Mouse (Mus musculus): ENCODE measurements at regions not wholly inside any gene's neighbourhood (a gene's known extent, or its start where the extent isn't known, plus 50 kb on each side); places are given as distances from the start of the nearest gene placed in this dataset.

- Histone ChIP-seq H3K27me3 (ENCODE audit: control insufficient read depth, insufficient read depth, low read length) (no peaks in the 10 kb centered on the region), H3K9me3 (replicated peaks; ENCODE audit: control insufficient read depth, low read length) (no peaks in the 10 kb centered on the region), H3K4me2 (ENCODE audit: low read depth, low read length) (no peak overlapping the region), H3K36me3 (replicated peaks; ENCODE audit: control insufficient read depth, insufficient read depth, low read depth, low read length) (no peaks in the 10 kb centered on the region), H3K4me3 (ENCODE audit: low read depth, low read length) (no peak overlapping the region), H3K27ac (replicated peaks; ENCODE audit: low read depth, low read length) (no peak overlapping the region), H3K4me1 (ENCODE audit: control insufficient read depth, insufficient read depth, low read length) (no peaks in the 10 kb centered on the region), H3K9ac (replicated peaks; ENCODE audit: low read length) (no peak overlapping the region)
- DNase-seq (ENCODE audit: low spot score) (no peak), ATAC-seq (replicated peaks; ENCODE audit: insufficient number of reproducible peaks, low FRiP score, low TSS enrichment, low read depth) (no peak)
- 74% methylated on average over 6 of the region's 6 CpGs for WGBS
These were observed 199.3 kb upstream of the Cited2 start for GRCm38 (mm10) chr10:17523558-17524328.

DNA sequence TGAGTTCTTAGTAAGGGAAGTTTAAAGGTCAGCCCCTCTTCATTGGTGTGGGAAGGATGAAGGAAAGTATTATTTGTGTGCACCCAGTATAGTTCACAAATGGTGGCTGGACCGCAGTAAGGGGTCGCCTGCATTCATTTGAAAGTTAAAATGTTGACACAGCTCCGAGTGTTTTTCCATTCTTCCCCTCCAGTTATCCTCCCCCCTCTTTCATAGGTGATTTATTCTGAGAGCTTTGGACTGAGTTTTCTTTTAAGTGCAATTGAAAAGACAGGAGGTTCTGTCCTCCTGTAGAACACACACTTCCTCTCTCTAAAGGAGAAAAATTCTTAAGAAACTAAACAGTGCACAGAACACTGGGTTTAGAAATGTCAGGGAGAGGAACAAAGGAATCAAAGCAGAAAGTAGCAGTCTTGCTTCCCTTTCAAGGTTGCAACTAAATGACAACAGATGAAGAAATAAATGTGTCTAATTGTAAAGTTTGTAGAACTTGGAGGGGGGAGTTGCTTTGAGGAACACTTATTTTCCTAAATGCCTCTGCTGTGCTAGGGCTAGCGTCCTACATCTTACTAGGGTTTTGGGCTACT lies 195.8 kb upstream of the Cited2 start:
- H3K9ac ChIP-seq (replicated peaks; ENCODE audit: low read length), result no peak overlapping the region
- no peak for DNase-seq (ENCODE audit: low spot score)
- no peak overlapping the region for H3K4me2 ChIP-seq (ENCODE audit: low read depth, low read length)
- no peaks in the 10 kb centered on the region for H3K27me3 ChIP-seq (ENCODE audit: control insufficient read depth, insufficient read depth, low read length)
- H3K27ac ChIP-seq (replicated peaks; ENCODE audit: low read depth, low read length), result no peak overlapping the region
- no peak for ATAC-seq (replicated peaks; ENCODE audit: insufficient number of reproducible peaks, low FRiP score, low TSS enrichment, low read depth)
- no peaks in the 10 kb centered on the region for H3K9me3 ChIP-seq (replicated peaks; ENCODE audit: control insufficient read depth, low read length)
- no peaks in the 10 kb centered on the region for H3K4me1 ChIP-seq (ENCODE audit: control insufficient read depth, insufficient read depth, low read length)
- no peaks in the 10 kb centered on the region for H3K36me3 ChIP-seq (replicated peaks; ENCODE audit: control insufficient read depth, insufficient read depth, low read depth, low read length)
- WGBS, result 65% methylated on average over 4 of the region's 4 CpGs
- H3K4me3 ChIP-seq (ENCODE audit: low read depth, low read length), result no peak overlapping the region

DNA sequence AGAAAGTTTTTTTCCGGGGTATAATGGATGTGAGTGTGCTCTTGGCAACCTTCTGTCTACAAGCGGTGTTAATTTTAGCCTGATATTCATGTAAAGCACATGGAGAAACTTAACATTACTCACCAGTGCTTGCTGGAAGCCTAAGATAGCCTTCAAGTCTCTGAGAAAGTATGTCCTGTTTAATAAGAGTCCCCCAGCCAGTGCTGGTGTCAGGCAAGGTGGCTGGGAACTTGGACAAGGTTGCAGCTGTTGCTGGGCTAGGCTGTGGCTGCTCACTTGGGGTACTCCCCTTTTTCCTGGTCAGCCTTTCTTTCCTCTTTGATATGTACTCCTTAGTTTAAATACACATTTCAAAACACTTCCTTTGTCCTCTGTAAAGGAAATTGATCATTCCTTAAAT lies 194.9 kb upstream of the Cited2 start:
- Histone ChIP-seq H3K4me3 (ENCODE audit: low read depth, low read length) (no peak overlapping the region), H3K4me1 (ENCODE audit: control insufficient read depth, insufficient read depth, low read length) (no peaks in the 10 kb centered on the region), H3K27ac (replicated peaks; ENCODE audit: low read depth, low read length) (no peak overlapping the region), H3K27me3 (ENCODE audit: control insufficient read depth, insufficient read depth, low read length) (no peaks in the 10 kb centered on the region), H3K9ac (replicated peaks; ENCODE audit: low read length) (no peak overlapping the region), H3K9me3 (replicated peaks; ENCODE audit: control insufficient read depth, low read length) (no peaks in the 10 kb centered on the region), H3K4me2 (ENCODE audit: low read depth, low read length) (no peak overlapping the region), H3K36me3 (replicated peaks; ENCODE audit: control insufficient read depth, insufficient read depth, low read depth, low read length) (no peaks in the 10 kb centered on the region)
- ATAC-seq (replicated peaks; ENCODE audit: insufficient number of reproducible peaks, low FRiP score, low TSS enrichment, low read depth) (no peak), DNase-seq (ENCODE audit: low spot score) (no peak)
- WGBS, result 84% methylated on average over 2 of the region's 2 CpGs

GRCm38 (mm10) chr10:17528846-17529245 lies 194.2 kb upstream of the Cited2 start:
- Histone ChIP-seq H3K9ac (replicated peaks; ENCODE audit: low read length) (no peak overlapping the region), H3K4me3 (ENCODE audit: low read depth, low read length) (no peak overlapping the region), H3K27me3 (ENCODE audit: control insufficient read depth, insufficient read depth, low read length) (no peaks in the 10 kb centered on the region), H3K4me1 (ENCODE audit: control insufficient read depth, insufficient read depth, low read length) (no peaks in the 10 kb centered on the region), H3K9me3 (replicated peaks; ENCODE audit: control insufficient read depth, low read length) (no peaks in the 10 kb centered on the region), H3K27ac (replicated peaks; ENCODE audit: low read depth, low read length) (no peak overlapping the region), H3K36me3 (replicated peaks; ENCODE audit: control insufficient read depth, insufficient read depth, low read depth, low read length) (no peaks in the 10 kb centered on the region), H3K4me2 (ENCODE audit: low read depth, low read length) (no peak overlapping the region)
- 84% methylated on average over 6 of the region's 6 CpGs for WGBS
- DNase-seq (ENCODE audit: low spot score), result no peak
- no peak for ATAC-seq (replicated peaks; ENCODE audit: insufficient number of reproducible peaks, low FRiP score, low TSS enrichment, low read depth)

DNA sequence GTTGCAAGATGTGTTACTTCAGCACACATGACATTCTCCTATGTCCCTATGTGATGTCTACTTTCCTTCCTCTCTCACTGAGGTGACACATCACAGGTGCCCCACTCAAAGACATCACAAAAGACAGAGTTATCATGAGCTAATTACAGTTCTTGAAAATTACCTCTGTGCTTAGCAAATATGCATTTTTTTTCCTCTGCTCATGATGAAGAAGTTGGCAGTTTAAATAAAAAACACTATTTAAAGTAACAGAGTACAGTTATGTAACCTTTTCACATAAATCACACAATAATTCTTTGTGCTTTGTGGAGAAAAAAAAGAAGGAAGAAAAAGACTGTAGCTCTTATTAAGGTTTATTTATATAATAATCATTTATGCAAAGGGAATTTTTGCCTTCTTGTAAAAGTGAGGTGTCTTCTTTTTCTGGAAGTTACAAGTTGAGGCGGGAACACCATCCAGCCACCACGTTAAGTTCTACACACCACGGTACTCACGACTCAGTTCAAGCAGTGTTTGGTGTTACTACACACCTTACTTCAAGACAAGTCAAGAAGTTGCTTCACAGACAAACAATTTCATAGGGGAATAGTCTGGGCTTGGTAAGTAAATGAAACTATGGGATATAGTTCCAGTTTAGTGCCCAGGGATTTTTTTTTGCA lies 193.0 kb upstream of the Cited2 start:
- DNase-seq (ENCODE audit: low spot score) (no peak), ATAC-seq (replicated peaks; ENCODE audit: insufficient number of reproducible peaks, low FRiP score, low TSS enrichment, low read depth) (no peak)
- no peaks in the 10 kb centered on the region for H3K4me1 ChIP-seq (ENCODE audit: control insufficient read depth, insufficient read depth, low read length)
- no peaks in the 10 kb centered on the region for H3K9me3 ChIP-seq (replicated peaks; ENCODE audit: control insufficient read depth, low read length)
- no peaks in the 10 kb centered on the region for H3K27me3 ChIP-seq (ENCODE audit: control insufficient read depth, insufficient read depth, low read length)
- 89% methylated on average over 4 of the region's 4 CpGs for whole genome bisulfite sequencing
- no peak overlapping the region for H3K27ac ChIP-seq (replicated peaks; ENCODE audit: low read depth, low read length)
- no peaks in the 10 kb centered on the region for H3K36me3 ChIP-seq (replicated peaks; ENCODE audit: control insufficient read depth, insufficient read depth, low read depth, low read length)
- H3K9ac ChIP-seq (replicated peaks; ENCODE audit: low read length), result no peak overlapping the region
- H3K4me2 ChIP-seq (ENCODE audit: low read depth, low read length), result no peak overlapping the region
- no peak overlapping the region for H3K4me3 ChIP-seq (ENCODE audit: low read depth, low read length)

GRCm38 (mm10) chr10:17531021-17531420 lies 192.0 kb upstream of the Cited2 start:
- DNase-seq (ENCODE audit: low spot score) (no peak), ATAC-seq (replicated peaks; ENCODE audit: insufficient number of reproducible peaks, low FRiP score, low TSS enrichment, low read depth) (no peak)
- WGBS, result 85% methylated on average over 3 of the region's 3 CpGs
- H3K9ac ChIP-seq (replicated peaks; ENCODE audit: low read length), result no peak overlapping the region
- H3K9me3 ChIP-seq (replicated peaks; ENCODE audit: control insufficient read depth, low read length), result no peaks in the 10 kb centered on the region
- no peak overlapping the region for H3K4me2 ChIP-seq (ENCODE audit: low read depth, low read length)
- no peak overlapping the region for H3K4me3 ChIP-seq (ENCODE audit: low read depth, low read length)
- H3K4me1 ChIP-seq (ENCODE audit: control insufficient read depth, insufficient read depth, low read length), result no peaks in the 10 kb centered on the region
- H3K27ac ChIP-seq (replicated peaks; ENCODE audit: low read depth, low read length), result no peak overlapping the region
- H3K27me3 ChIP-seq (ENCODE audit: control insufficient read depth, insufficient read depth, low read length), result no peaks in the 10 kb centered on the region
- no peaks in the 10 kb centered on the region for H3K36me3 ChIP-seq (replicated peaks; ENCODE audit: control insufficient read depth, insufficient read depth, low read depth, low read length)

DNA sequence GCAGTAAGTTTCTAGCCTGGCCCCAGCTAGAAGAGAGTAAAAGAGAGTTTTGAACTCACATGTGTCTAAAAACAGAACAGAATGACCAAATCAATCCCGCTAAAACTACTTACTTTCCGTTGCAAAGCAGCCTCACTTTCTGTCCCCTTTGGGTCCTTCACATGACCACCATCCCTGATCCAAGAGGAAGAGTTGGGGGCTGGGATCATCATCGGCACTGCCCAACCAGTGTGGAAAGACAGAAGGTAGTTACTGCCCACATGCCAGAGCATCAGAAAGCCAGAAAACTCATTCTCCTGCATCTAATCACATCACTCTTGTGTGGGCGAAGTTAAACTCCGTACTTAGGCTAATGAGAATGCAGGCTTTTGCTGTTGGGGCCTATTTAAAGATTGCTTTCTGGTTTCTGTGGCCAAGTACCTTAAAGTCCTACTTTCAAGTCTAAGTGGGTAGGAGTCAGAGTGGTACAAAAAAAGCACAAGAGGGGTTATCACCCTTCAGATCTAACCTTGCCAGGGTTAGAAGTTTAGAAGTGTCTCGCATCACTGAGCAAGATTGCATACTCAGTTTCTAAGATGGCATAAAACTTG lies 184.0 kb upstream of the Cited2 start:
- ATAC-seq (replicated peaks; ENCODE audit: insufficient number of reproducible peaks, low FRiP score, low TSS enrichment, low read depth) (no peak), DNase-seq (ENCODE audit: low spot score) (no peak)
- no peak overlapping the region for H3K9ac ChIP-seq (replicated peaks; ENCODE audit: low read length)
- H3K4me3 ChIP-seq (ENCODE audit: low read depth, low read length), result no peak overlapping the region
- H3K36me3 ChIP-seq (replicated peaks; ENCODE audit: control insufficient read depth, insufficient read depth, low read depth, low read length), result no peaks in the 10 kb centered on the region
- H3K27me3 ChIP-seq (ENCODE audit: control insufficient read depth, insufficient read depth, low read length), result no peaks in the 10 kb centered on the region
- 89% methylated on average over 6 of the region's 6 CpGs for WGBS
- no peaks in the 10 kb centered on the region for H3K4me1 ChIP-seq (ENCODE audit: control insufficient read depth, insufficient read depth, low read length)
- H3K9me3 ChIP-seq (replicated peaks; ENCODE audit: control insufficient read depth, low read length), result no peaks in the 10 kb centered on the region
- no peak overlapping the region for H3K27ac ChIP-seq (replicated peaks; ENCODE audit: low read depth, low read length)
- no peak overlapping the region for H3K4me2 ChIP-seq (ENCODE audit: low read depth, low read length)

All from embryonic facial prominence, embryonic 11.5 days (tissue).